Mouse (Mus musculus) heart, embryonic 16.5 days (tissue): ENCODE measurements around the gene Dixdc1. TPM values are rescaled to one million over a fixed set of nuclear protein-coding genes. Genes with fewer than 3 reads are reported as not detected.

Source experiments
- ATAC-seq: fragments of 200-750 bp; cut with Nextera tagmentation; replicated peaks from 2 replicates; pipeline ENCODE4 v1.8.0; 2017; ENCODE audit warnings: moderate number of reproducible peaks; ENCODE audit not compliant: insufficient read depth, low FRiP score; ENCODE audit errors: extremely low read depth
- H3K27ac ChIP-seq: fragments of 300-500 bp; sonication (generic); 2 replicates; pipeline ENCODE4 v1.5.1; 2014; ENCODE audit warnings: mild to moderate bottlenecking, low read length, control low read depth, moderate library complexity
- H3K27me3 ChIP-seq: fragments of 300-500 bp; sonication (generic); 2 replicates; pipeline ENCODE4 v1.6.1; 2014; ENCODE audit warnings: low read length, mixed read lengths; ENCODE audit not compliant: control insufficient read depth, insufficient read depth
- H3K36me3 ChIP-seq: fragments of 300-500 bp; sonication (generic); 2 replicates; pipeline ENCODE4 v1.6.1; 2014; ENCODE audit not compliant: control insufficient read depth, insufficient read depth
- H3K4me1 ChIP-seq: fragments of 300-500 bp; sonication (generic); 2 replicates; pipeline ENCODE4 v1.6.1; 2014; ENCODE audit warnings: low read length, mixed read lengths; ENCODE audit not compliant: control insufficient read depth, insufficient read depth
- H3K4me2 ChIP-seq: fragments of 300-500 bp; sonication (generic); 2 replicates; pipeline ENCODE4 v1.6.1; 2014; ENCODE audit warnings: low read depth, mild to moderate bottlenecking, control low read depth, low read length
- H3K4me3 ChIP-seq: fragments of 300-500 bp; sonication (generic); 2 replicates; pipeline ENCODE4 v1.5.1; 2014; ENCODE audit warnings: mild to moderate bottlenecking, control low read depth, low read length
- H3K9ac ChIP-seq: fragments of 300-500 bp; sonication (generic); 2 replicates; pipeline ENCODE4 v1.6.1; 2014; ENCODE audit warnings: low read length, control low read depth
- H3K9me3 ChIP-seq: fragments of 300-500 bp; sonication (generic); replicated peaks from 2 replicates; pipeline ENCODE4 v1.6.1; 2016; ENCODE audit warnings: low read length; ENCODE audit not compliant: control insufficient read depth
- WGBS: fragments of 180-500 bp; shearing (Covaris S2); extraction: QIAGEN DNeasy Blood & Tissue Kit; methylation state at CpG from one replicate; pipeline ENCODE4 v1.1.7; 2014; 5-methylcytosine and 5-hydroxymethylcytosine counted together
- polyA plus RNA-seq: library from polyadenylated mRNA; unstranded; fragments of >200 nt; fragmentation: Nextera tagmentation; extraction: Ambion mirVana; gene quantifications from 2 replicates; pipeline ENCODE4 v1.2.1, GENCODE M21; 2015

Dixdc1 gene
- polyA plus RNA-seq, 1 experiment from 2014 or later, result 8.6 TPM

- Histone ChIP-seq H3K4me3 (peak overlapping the region; percentile 69), H3K9ac (peak overlapping the region; percentile 72), H3K9me3 (no peaks in the 10 kb centered on the region), H3K4me1 (peaks cover 20% of the 10 kb centered on the region), H3K36me3 (peaks cover 4% of the 10 kb centered on the region; the same call in 1 of the 2 replicates), H3K4me2 (peak overlapping the region; percentile 73), H3K27ac (peak overlapping the region; percentile 99), H3K27me3 (no peaks in the 10 kb centered on the region)
- no peak for ATAC-seq
- WGBS, result 41% methylated on average over 6 of the region's 6 CpGs
Observed at GRCm38 (mm10) chr9:50750706-50751105, 11.4 kb upstream of the Dixdc1 start.

DNA sequence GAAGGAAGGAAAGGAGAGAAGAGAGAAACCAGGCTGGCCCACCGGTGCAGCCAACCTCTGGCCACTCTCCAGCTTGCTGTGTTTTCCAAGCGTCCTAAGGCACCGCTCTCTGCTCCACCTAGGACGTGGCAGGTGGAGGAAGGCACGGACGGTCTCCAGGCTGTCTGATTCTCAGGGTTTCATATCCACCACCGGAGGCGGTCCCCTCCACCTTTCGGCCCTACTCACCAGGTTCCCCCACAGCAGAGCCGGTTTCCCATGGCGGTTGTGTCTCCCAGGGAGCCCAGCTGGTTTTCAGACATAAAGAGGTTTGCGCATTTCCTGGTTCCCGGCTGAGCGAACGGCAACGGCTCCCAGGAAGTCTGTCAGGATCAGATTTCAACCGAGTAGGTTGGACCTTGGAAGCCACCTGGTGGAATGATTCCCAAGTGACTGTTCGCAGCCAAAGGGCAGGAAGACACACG is 6.9 kb upstream of the Dixdc1 start, which contains the start of gene 2310030G06Rik:
2310030G06Rik (minus strand) TSS at position 323 of the 464 bp plus-strand sequence.
- peak within 1 kb of the TSS; percentile 59 for H3K4me3 ChIP-seq
- peak within 1 kb of the TSS; percentile 71 for H3K4me2 ChIP-seq
- peak within 1 kb of the TSS; percentile 86 for H3K27ac ChIP-seq
- H3K9ac ChIP-seq, result peak within 1 kb of the TSS; percentile 81
- no peaks in the 10 kb centered on the region for H3K9me3 ChIP-seq
- H3K4me1 ChIP-seq, result peaks cover 29% of the 10 kb centered on the region
- peak; percentile 37; the same call in 1 of the 2 replicates for ATAC-seq
- H3K27me3 ChIP-seq, result no peaks in the 10 kb centered on the region
- 4% methylated on average over 19 of the region's 19 CpGs for WGBS
- H3K36me3 ChIP-seq, result no peaks in the 10 kb centered on the region

GRCm38 (mm10) chr9:50745806-50746205 is 6.5 kb upstream of the Dixdc1 start:
- H3K27me3 ChIP-seq, result no peaks in the 10 kb centered on the region
- H3K9me3 ChIP-seq, result no peaks in the 10 kb centered on the region
- H3K36me3 ChIP-seq, result no peaks in the 10 kb centered on the region
- H3K4me1 ChIP-seq, result peaks cover 29% of the 10 kb centered on the region
- H3K27ac ChIP-seq, result peak overlapping the region; percentile 86
- 25% methylated on average over 7 of the region's 7 CpGs for WGBS
- peak; percentile 1; the same call in 1 of the 2 replicates for ATAC-seq
- H3K9ac ChIP-seq, result peak overlapping the region; percentile 81
- H3K4me3 ChIP-seq, result peak overlapping the region; percentile 59
- peak overlapping the region; percentile 71 for H3K4me2 ChIP-seq

- H3K27ac ChIP-seq, result peak overlapping the region; percentile 29; the same call in 1 of the 2 replicates
- peaks cover 32% of the 10 kb centered on the region for H3K4me1 ChIP-seq
- no peaks in the 10 kb centered on the region for H3K27me3 ChIP-seq
- 73% methylated on average over 2 of the region's 2 CpGs for WGBS
- H3K36me3 ChIP-seq, result no peaks in the 10 kb centered on the region
- H3K9ac ChIP-seq, result no peak overlapping the region
- ATAC-seq, result no peak
- no peak overlapping the region for H3K4me3 ChIP-seq
- no peak overlapping the region for H3K4me2 ChIP-seq
- H3K9me3 ChIP-seq, result no peaks in the 10 kb centered on the region
Observed at GRCm38 (mm10) chr9:50742744-50743143, 3.4 kb upstream of the Dixdc1 start.

- no peak for ATAC-seq
- H3K27ac ChIP-seq, result peak overlapping the region; percentile 29; the same call in 1 of the 2 replicates
- H3K4me1 ChIP-seq, result peaks cover 30% of the 10 kb centered on the region
- no peak overlapping the region for H3K4me3 ChIP-seq
- no peak overlapping the region for H3K4me2 ChIP-seq
- no peaks in the 10 kb centered on the region for H3K27me3 ChIP-seq
- H3K36me3 ChIP-seq, result no peaks in the 10 kb centered on the region
- WGBS, result 58% methylated on average over 3 of the region's 3 CpGs
- H3K9ac ChIP-seq, result no peak overlapping the region
- H3K9me3 ChIP-seq, result no peaks in the 10 kb centered on the region
Observed at GRCm38 (mm10) chr9:50742261-50742660, 2.9 kb upstream of the Dixdc1 start.

GRCm38 (mm10) chr9:50740867-50741784 is 1.8 kb upstream of the Dixdc1 start:
- no peak for ATAC-seq
- Histone ChIP-seq H3K9ac (no peak overlapping the region), H3K4me3 (no peak overlapping the region), H3K9me3 (no peaks in the 10 kb centered on the region), H3K4me2 (no peak overlapping the region), H3K27me3 (no peaks in the 10 kb centered on the region), H3K27ac (no peak overlapping the region), H3K36me3 (no peaks in the 10 kb centered on the region), H3K4me1 (peaks cover 21% of the 10 kb centered on the region)
- WGBS, result 79% methylated on average over 14 of the region's 14 CpGs

DNA sequence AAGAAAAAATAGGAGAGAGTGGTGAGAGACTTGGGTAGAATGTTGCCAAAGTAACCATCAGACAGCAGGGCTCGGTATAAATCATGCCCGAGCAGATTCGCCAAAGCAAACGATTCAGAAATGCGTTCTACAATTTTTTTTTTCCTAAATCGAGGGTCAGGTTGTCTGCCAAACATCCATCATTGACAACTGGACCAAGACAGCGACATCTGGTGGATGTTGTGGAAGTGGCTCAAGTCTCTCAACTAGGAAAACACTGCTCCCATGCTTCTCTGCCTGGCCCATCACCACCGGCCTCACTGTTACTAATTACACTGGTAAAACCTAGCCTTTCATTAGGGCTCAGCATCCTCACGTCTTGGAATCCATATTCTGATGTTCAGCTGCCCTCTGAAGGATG is 4.3 kb downstream of the Dixdc1 start:
- no peak overlapping the region for H3K9ac ChIP-seq
- H3K4me3 ChIP-seq, result no peak overlapping the region
- ATAC-seq, result no peak
- H3K27ac ChIP-seq, result no peak overlapping the region
- H3K9me3 ChIP-seq, result no peaks in the 10 kb centered on the region
- H3K4me1 ChIP-seq, result peaks cover 12% of the 10 kb centered on the region
- H3K36me3 ChIP-seq, result no peaks in the 10 kb centered on the region
- 2% methylated on average over 9 of the region's 9 CpGs for WGBS
- peak overlapping the region; percentile 40; the same call in 1 of the 2 replicates for H3K4me2 ChIP-seq
- H3K27me3 ChIP-seq, result no peaks in the 10 kb centered on the region

- Histone ChIP-seq H3K4me3 (no peak overlapping the region), H3K27ac (no peak overlapping the region), H3K27me3 (no peaks in the 10 kb centered on the region), H3K9me3 (no peaks in the 10 kb centered on the region), H3K4me2 (no peak overlapping the region), H3K9ac (no peak overlapping the region), H3K36me3 (no peaks in the 10 kb centered on the region), H3K4me1 (peaks cover 10% of the 10 kb centered on the region; the same call in 1 of the 2 replicates)
- WGBS, result 31% methylated on average over 4 of the region's 4 CpGs
- no peak for ATAC-seq
Observed at GRCm38 (mm10) chr9:50732560-50732959, 6.8 kb downstream of the Dixdc1 start.

GRCm38 (mm10) chr9:50729600-50729999 is 9.7 kb downstream of the Dixdc1 start:
- Histone ChIP-seq H3K4me1 (peaks cover 25% of the 10 kb centered on the region), H3K9me3 (no peaks in the 10 kb centered on the region), H3K9ac (no peak overlapping the region), H3K27me3 (no peaks in the 10 kb centered on the region), H3K27ac (0 out of 2 replicates have a peak overlapping the region, but pooled peaks have one; percentile 4), H3K4me3 (no peak overlapping the region), H3K36me3 (no peaks in the 10 kb centered on the region), H3K4me2 (no peak overlapping the region)
- ATAC-seq, result no peak
- 45% methylated on average over 4 of the region's 4 CpGs for WGBS
